Mouse (Mus musculus): ENCODE data around the gene Atf3. TPM values are rescaled to one million over a fixed set of nuclear protein-coding genes. Genes with fewer than 3 reads are reported as not detected.

The Atf3 gene
- total RNA-seq, 2 experiments from 2014 or later: 1.6 to 1.7 TPM

- DNase-seq (ENCODE audit: low spot score in 2 of 2): no peak
Observed at GRCm38 (mm10) chr1:191193657-191194424, 24.0 kb downstream of the Atf3 start.

DNA sequence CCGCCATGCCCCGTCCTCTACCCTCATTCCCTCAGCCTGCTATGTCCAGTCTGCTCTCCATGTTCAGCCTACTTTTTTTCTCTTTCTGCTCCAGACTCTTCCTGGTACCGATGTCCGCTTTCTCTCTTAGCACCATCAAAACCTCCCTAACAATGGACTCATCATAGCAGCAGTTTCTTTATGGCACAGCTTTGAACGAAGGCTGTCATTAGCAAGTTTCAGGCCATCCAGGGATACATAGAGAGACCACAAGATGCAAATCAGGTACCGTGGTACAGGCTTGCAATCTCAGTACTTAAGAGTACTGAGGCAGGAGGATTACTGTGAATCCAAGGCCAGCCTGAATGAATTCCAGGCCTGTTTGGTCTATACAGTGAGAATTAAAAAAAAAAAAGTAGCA is 25.1 kb downstream of the Atf3 start:
- DNase-seq (ENCODE audit: low spot score in 2 of 2): no peak

DNA sequence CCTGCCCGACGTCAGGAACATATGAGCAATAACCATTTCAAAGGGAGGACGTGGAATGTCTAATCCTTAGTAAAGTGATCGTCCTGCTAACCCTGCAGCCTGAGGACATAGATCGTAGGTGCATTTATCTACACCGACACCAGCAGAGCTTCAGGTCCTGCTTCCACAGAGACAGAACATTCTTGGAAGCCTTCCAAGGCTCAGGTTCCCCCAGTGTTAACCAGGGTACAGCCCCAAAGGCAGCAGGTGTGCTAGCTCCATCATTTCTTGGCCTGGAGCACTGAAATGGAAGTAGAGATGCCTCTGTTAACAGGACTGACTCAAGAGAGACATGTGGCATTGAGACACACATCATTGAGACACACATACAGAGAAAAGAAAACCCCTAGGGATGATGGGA is 25.6 kb downstream of the Atf3 start:
- DNase-seq (ENCODE audit: low spot score in 2 of 2): no peak

DNA sequence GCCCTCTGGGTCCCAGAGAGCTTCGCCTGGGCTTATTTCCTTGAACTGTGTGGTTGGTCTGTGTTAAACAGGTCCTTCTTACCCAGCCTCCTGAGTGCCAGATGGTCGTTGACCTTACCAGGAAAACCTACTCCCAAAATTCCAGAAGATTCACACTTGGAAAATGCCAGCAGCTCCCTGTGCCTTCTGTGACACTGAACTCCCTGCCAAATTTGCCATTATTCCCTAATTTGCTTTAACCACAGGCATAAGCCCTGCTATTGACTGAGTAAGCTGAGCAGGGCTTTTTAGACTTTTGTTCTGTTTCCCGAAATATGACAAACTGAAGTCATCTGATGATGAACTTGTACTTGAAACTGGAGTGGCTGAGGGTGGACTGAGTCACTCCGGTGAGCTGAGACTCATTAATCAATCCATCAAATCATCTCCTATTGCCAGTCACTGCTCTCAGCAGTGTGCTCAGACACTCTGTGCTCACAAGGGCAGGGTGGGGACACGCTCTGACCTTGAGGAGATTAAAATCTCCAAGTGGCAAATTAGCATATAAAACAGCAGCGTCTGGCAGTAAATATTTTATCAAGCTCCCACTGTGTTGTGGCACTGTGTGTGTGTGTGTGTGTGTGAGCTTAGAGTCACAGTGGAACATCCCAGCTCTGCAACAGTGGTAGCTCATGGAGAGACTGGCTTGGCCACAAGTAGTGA is 28.0 kb downstream of the Atf3 start:
- DNase-seq (ENCODE audit: low spot score in 2 of 2): no peak

DNA sequence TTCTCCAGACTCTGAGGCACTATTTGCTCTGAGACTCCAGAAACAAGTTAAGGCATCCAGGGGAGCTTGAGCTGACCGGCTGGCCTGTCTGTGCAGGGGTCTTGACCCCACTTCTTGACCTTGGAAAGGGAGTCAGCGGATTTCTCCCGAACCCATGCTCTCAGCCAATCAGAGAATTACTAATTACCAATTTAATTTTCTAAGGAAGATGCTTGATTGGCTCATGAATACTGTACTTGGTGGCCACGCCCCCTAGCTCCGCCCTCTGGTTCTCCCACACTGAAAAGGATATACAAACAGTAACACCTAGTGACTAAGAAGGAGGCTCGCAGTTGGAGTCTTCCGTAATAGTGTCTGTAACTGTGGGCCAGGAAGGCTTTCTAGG is 31.5 kb downstream of the Atf3 start:
- DNase-seq (ENCODE audit: low spot score in 2 of 2): no peak

DNA sequence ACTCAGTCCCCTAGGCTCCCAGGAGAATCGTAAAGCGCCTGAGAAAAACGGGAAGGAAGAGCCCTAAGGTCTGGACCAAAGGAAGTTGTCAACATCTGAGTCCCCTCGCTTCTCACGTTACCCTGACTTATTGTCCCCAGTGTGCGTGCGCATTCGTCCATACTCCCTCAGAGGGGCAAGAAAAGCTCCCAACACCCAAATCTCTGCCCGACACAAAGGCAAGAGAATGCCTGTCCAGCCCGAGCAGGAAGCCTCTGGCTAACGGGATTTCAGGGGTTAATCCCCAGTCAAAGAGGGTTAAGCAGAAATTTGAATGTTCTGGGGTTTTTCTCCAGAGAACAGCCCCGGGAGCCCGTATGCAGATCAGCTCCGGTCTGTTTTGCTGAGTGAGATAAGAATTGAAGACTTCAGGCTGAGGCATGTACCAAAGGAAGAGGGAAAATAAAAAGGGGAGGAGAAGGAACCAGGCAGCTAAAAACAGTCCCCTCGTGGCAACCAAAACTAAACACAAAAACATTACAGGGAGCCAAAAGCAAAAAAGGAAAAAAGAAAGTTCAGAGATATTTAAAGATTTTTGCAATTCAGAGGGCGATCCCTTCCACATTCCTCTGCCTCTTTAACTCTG is 32.0 kb downstream of the Atf3 start:
- DNase-seq (ENCODE audit: low spot score in 2 of 2): no peak

GRCm38 (mm10) chr1:191184841-191185251 is 33.0 kb downstream of the Atf3 start:
- DNase-seq (ENCODE audit: low spot score in 2 of 2): no peak

DNA sequence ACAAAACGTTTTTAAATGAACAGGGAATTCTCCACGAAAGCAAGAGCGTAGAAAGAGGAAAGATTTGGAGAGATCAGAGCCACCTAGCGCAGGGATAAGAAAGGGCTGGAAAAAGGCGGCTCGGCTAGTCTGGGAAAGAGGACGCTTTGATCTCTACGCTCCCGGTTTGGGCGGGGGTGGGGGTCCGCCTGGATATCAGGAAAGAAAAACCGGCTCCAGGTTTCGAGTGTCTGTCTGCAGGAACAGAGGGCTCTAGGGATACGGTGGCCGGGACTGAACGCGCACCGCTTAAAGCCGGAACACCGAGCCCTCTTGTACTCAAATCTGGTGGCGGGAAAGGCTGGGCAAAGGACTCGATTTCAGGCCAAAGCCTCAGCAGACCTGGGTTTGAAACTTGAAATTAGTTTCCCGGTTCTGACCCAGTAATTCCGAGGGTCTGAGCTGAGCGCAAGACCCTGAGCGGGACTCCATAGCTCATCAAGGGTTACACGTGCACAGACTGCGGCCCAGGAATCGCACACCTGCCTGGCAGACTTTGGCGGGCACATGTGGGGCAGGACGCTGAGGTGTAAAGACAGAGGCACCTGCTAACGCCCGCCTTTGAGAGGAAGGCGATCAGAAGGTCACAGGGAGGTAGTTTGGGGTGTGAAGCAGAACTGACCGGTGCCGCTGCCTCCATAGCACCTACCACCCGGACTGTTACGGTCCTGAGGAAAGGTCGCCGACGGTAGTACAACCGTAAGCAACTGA is 33.6 kb downstream of the Atf3 start:
- peak in 1 of 2 experiments; percentile 31 for DNase-seq (ENCODE audit: low spot score in 2 of 2)

- DNase-seq (ENCODE audit: low spot score in 2 of 2): peak; percentile 71 to 87
Observed at GRCm38 (mm10) chr1:191183163-191184065, 34.4 kb downstream of the Atf3 start.

DNA sequence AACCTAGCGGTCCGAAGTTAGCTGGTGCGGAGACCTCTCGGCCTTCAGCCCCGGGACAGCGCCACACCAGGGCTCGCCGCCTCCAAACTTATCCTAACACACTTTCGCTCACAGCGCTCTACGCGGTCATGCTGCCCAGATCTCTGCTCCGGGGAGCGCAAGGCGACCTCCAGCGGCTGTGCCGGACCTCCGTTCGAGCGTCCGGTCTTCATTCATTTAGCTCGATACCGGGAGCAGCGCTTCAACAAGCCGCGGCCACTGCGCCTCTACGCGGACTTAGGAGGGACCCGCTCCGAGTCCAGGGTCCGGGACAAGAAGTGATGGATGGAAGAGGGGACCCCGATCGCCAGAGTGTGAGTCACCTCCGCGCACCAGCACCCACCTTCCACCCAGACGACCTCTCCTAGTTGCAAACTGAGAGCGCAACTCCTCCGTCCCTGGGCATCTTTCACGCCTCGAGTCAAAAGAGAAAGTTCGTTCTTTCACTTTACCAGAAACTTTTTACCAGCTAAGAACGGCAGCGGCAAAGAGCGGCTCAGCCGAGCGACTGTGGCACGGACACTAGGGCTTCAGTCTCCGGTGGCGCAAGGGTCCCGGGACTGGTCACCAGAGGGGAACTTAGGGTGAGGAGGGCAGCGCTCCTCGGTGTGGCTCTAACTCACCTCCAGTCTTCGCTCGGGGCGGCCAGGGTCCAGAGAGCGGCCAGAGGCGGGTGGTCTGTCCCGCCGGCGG is 35.2 kb downstream of the Atf3 start:
- no peak for DNase-seq (ENCODE audit: low spot score in 2 of 2)

GRCm38 (mm10) chr1:191181469-191182259 is 36.2 kb downstream of the Atf3 start:
- no peak for DNase-seq (ENCODE audit: low spot score in 2 of 2)

DNA sequence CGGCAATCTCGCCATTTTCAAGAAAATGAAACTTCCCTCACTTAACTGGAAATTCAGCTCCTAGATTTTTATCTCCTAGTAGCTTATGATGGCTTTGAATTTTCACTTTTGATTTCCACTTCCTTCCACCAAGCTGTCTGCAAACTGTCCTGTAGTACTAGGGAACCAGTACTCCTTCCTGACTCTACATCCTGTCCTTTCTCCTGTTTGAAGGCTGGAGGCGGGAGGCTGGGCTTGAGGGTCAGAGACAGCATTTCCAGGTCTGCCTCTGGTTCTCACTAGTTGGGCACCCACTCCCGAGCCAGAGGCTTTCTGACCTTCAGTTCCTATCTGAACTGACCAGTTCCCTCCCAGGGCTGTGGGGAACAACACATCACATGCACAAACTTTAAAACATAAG is 37.4 kb downstream of the Atf3 start:
- no peak for DNase-seq (ENCODE audit: low spot score in 2 of 2)

DNA sequence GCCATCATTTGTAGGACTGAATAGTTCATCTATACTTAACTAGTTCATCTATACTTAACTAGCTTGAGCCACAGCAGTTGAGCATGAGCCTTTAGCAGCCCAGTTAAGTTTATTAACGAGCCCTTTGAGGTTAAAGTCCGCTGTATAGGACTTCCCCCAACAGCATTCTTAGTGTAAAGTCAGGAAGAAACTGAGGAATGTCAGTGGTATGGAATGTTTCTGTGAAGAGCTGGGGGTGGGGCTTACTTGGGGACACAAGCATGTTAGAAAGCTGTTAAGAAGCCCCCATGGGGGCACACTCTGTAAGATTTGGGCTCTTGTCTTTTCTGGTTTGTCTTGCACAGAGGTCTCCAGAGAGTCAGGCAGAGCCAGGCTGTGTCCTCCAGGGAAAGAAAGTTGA is 38.0 kb downstream of the Atf3 start:
- no peak for DNase-seq (ENCODE audit: low spot score in 2 of 2)

DNA sequence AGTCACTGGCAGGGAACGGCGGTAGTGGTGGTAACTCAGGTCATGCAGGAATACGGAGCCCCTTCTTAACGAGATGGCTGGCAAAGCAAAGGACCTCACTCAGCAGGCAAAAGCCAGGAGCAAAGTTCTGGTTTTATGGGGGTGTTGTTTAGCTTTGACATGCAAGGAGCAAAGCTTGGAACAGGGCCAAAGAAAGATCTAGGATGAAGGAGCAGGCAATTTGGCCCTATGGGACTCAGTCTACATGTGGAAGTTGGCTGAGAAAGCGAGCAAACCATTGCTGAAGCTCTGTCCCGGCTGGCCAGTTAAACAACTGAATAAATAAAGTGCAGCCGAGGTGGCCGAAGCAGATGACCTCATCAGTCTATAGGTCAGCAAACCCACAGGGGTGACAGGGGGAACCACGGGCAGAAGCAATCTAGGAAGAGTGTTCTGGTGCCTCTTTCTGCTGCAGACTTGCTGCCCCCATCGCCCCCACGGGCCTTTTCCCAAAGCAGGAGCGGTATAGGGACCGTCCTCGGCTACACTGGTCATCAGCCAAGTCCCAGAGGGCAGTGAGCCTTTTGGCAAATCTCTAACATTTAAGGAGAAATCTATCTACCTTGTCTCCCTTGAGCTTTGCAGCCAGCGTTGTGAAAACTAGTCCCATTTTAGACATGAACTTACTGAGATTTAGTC is 39.2 kb downstream of the Atf3 start:
- DNase-seq (ENCODE audit: low spot score in 2 of 2): no peak

DNA sequence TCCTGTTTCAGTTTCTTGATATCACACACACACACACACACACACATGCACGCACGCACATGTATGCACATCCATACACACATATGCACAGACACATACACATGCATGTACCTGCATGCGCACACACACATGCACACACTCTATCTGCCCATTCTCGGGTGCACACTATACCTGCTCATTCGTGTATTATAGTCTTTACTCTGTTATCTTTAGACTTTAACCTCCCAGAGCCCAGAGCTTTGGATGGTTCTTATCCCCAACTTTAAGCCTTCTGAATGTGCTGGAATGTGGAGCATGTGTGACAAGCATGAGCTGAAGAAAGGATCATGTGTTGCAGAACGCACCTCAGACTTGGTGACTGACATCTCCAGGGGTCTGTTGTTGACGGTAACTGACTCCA is 41.0 kb downstream of the Atf3 start:
- DNase-seq (ENCODE audit: low spot score in 2 of 2): no peak

- peak in 1 of 2 experiments; percentile 51 for DNase-seq (ENCODE audit: low spot score in 2 of 2)
Observed at GRCm38 (mm10) chr1:191172487-191172886, 45.4 kb downstream of the Atf3 start.

DNA sequence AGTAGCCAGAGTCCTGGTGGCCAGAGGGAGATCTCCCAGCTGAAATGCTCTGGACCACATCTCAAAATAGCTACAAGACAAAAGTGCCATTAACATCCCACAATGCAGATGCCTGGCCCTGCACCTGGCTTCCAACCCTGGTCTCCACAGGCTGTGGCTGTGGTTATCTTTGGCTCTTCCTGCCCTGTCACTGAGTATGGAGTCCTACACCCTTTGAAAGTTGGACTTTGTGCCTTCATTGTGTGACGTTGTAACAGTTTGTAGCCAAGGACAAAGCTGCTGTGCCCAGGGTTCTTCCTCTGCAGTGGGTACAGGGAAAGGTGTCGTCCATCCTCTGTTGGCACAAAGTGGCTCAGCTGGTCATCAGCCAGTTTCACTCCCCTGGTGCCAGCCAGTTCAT is 47.4 kb downstream of the Atf3 start:
- no peak for DNase-seq (ENCODE audit: low spot score in 2 of 2)

- no peak for DNase-seq (ENCODE audit: low spot score in 2 of 2)
Observed at GRCm38 (mm10) chr1:191166189-191166588, 51.6 kb downstream of the Atf3 start.

- DNase-seq (ENCODE audit: low spot score in 2 of 2): no peak
Observed at GRCm38 (mm10) chr1:191164717-191165116, 53.1 kb downstream of the Atf3 start, which contains the start of gene Fam71a. Fam71a (minus strand) TSS chr1:191164817.
